Comparison of ENCODE assay signal across 14 mouse cellular contexts in the genomic region with DNA sequence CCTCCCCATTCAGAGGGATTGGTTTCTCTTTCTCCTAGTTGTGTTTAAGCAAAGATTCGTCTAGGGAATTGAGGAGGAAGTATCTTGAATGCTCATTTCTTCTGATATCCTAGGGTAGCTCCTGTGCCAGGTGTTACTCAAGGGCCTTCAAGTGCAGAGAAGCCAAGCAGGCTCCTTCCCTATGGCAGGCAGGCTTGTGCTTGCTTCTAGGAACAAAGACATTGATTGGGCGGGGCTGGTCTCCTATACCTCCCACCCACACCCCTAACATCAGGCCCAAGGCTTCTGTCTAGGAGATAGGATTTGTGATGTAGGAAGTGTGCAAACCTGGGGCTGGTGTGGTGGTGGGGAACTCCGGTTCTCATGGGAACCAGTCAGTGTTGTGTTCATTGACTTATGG. TPM values are rescaled to one million over a fixed set of nuclear protein-coding genes. Genes with fewer than 3 reads are reported as not detected.
A peak's percentile ranks its signal among the peaks of the same experiment; 100 is the strongest.
DNase-seq lines count a peak whose midpoint lies in the region; ATAC-seq and TF ChIP-seq lines count a peak whose summit lies in the region.
"Had no signal": no experiment of that assay in that cellular context is flagged by ENCODE, and none has a peak within 500 bp of the region (broad histone marks: within the 10 kb centered on the region; RNA-seq: fewer than 3 reads in every experiment).

No protein-coding gene starts in this region.

- no peak for ATAC-seq in lung, embryonic 14.5 days (ENCODE audit: insufficient read depth)
- ATAC-seq in G1E (ENCODE audit: extremely low read depth, insufficient number of reproducible peaks, low FRiP score, poor library complexity, severe bottlenecking) = no peak
- ATAC-seq in liver, postnatal 0 days = no peak
- ATAC-seq: midbrain, embryonic 15.5 days had no signal

- no peaks in the 10 kb centered on the region for H3K27me3 ChIP-seq in lung, embryonic 14.5 days (ENCODE audit: insufficient read depth, low read length)
- no peaks in the 10 kb centered on the region for H3K27me3 ChIP-seq in G1E (ENCODE audit: insufficient read depth, low read length)
- H3K27me3 ChIP-seq in liver, postnatal 0 days (ENCODE audit: insufficient read depth, low read length) = no peaks in the 10 kb centered on the region
- H3K27me3 ChIP-seq: hindbrain, embryonic 15.5 days; midbrain, embryonic 15.5 days had no signal

- no peak for TF ChIP-seq EP300 in liver, postnatal 0 days (IDR thresholded peaks at IDR 0.05; ENCODE audit: low read depth)

- H3K36me3 ChIP-seq in lung, embryonic 14.5 days (ENCODE audit: insufficient read depth) = peaks cover 6% of the 10 kb centered on the region; the same call in 1 of the 2 replicates
- peaks cover 49% of the 10 kb centered on the region for H3K36me3 ChIP-seq in G1E (replicated peaks)
- peaks cover 20% of the 10 kb centered on the region for H3K36me3 ChIP-seq in liver, postnatal 0 days (replicated peaks; ENCODE audit: insufficient read depth, low read length)
- H3K36me3 ChIP-seq: midbrain, embryonic 15.5 days had no signal

- no peaks in the 10 kb centered on the region for H3K9me3 ChIP-seq in lung, embryonic 14.5 days (ENCODE audit: low read depth, low read length)
- no peaks in the 10 kb centered on the region for H3K9me3 ChIP-seq in G1E (replicated peaks)
- no peaks in the 10 kb centered on the region for H3K9me3 ChIP-seq in liver, postnatal 0 days (ENCODE audit: low read length)
- H3K9me3 ChIP-seq: heart, embryonic 10.5 days; hindbrain, embryonic 15.5 days; midbrain, embryonic 15.5 days had no signal

- TF ChIP-seq CTCF in lung, embryonic 14.5 days (IDR thresholded peaks at IDR 0.05; ENCODE audit: low read depth) = no peak
- no peak for TF ChIP-seq CTCF in G1E (IDR thresholded peaks at IDR 0.05; ENCODE audit: low read depth, low read length)
- no peak for TF ChIP-seq CTCF in liver, postnatal 0 days (IDR thresholded peaks at IDR 0.05; ENCODE audit: low read depth)

- no peak for DNase-seq in lung, embryonic 14.5 days
- DNase-seq in lung, postnatal 14 days = no peak
- no peak for DNase-seq in G1E (ENCODE audit: low spot score)
- DNase-seq in fat pad, adult 2 months (ENCODE audit: extremely low read depth, low read depth, low spot score) = peak; percentile 67
- DNase-seq in liver, postnatal 0 days = no peak
- DNase-seq in adrenal gland, postnatal 10 days = no peak
- no peak for DNase-seq in B cell, adult 2 months
- DNase-seq in cerebellum, adult 9-10 months = no peak
- DNase-seq: cerebellum, postnatal 25 days; kidney, postnatal 25 days had no signal

- 84% methylated on average over 3 of the region's 3 CpGs for WGBS in lung, embryonic 14.5 days
- WGBS in liver, postnatal 0 days (ENCODE audit: insufficient replicate concordance) = 61% methylated on average over 3 of the region's 3 CpGs

- peak overlapping the region; percentile 15; the same call in 1 of the 2 replicates for H3K4me2 ChIP-seq in lung, embryonic 14.5 days
- peak overlapping the region; percentile 40 for H3K4me2 ChIP-seq in liver, postnatal 0 days (ENCODE audit: low read depth, low read length)
- H3K4me2 ChIP-seq: hindbrain, embryonic 15.5 days; midbrain, embryonic 15.5 days had no signal

- 0 out of 2 replicates have a peak, but pooled peaks cover 3% of the 10 kb centered on the region for H3K4me1 ChIP-seq in lung, embryonic 14.5 days (ENCODE audit: insufficient read depth)
- H3K4me1 ChIP-seq in G1E (ENCODE audit: insufficient read depth, low read depth, low read length) = peaks cover 64% of the 10 kb centered on the region
- peaks cover 16% of the 10 kb centered on the region for H3K4me1 ChIP-seq in liver, postnatal 0 days (ENCODE audit: insufficient read depth)

- no peak overlapping the region for H3K9ac ChIP-seq in lung, embryonic 14.5 days
- H3K9ac ChIP-seq in liver, postnatal 0 days (replicated peaks) = no peak overlapping the region
- H3K9ac ChIP-seq: hindbrain, embryonic 15.5 days; midbrain, embryonic 15.5 days had no signal

- H3K4me3 ChIP-seq in lung, embryonic 14.5 days (ENCODE audit: low read depth, low read length) = peak overlapping the region; percentile 4; the same call in 1 of the 2 replicates
- H3K4me3 ChIP-seq in G1E (ENCODE audit: low read depth, low read length) = peak overlapping the region; percentile 68
- H3K4me3 ChIP-seq in liver, postnatal 0 days (ENCODE audit: low read depth, low read length) = no peak overlapping the region
- H3K4me3 ChIP-seq: hindbrain, embryonic 15.5 days; midbrain, embryonic 15.5 days had no signal

- no peak overlapping the region for H3K27ac ChIP-seq in lung, embryonic 14.5 days (ENCODE audit: low read depth)
- H3K27ac ChIP-seq in liver, postnatal 0 days (ENCODE audit: low read depth) = no peak overlapping the region
- H3K27ac ChIP-seq: heart, embryonic 10.5 days; hindbrain, embryonic 15.5 days; midbrain, embryonic 15.5 days had no signal

RNA-seq across cellular contexts. Expression of a gene that starts 10.4 kb away (rescaled TPM):
- polyA plus RNA-seq in lung, embryonic 14.5 days (2014; fragmentation: Nextera tagmentation; extraction: Ambion mirVana) = 24.8 and 28.4 TPM in 2 replicates
- total RNA-seq in G1E (2014; fragmentation: Nextera tagmentation) (29.0 and 41.0 TPM in 2 replicates), G1E (2017) (10.2 and 10.5 TPM in 2 replicates)
- polyA plus RNA-seq in G1E (2012) = 10.5 and 11.2 TPM in 2 replicates
- polyA plus RNA-seq in liver, postnatal 0 days (2015; fragmentation: Nextera tagmentation; extraction: Ambion mirVana) = 17.9 and 18.4 TPM in 2 replicates
- 10 to 100 TPM; 42.0 to 45.9 TPM for total RNA-seq in adrenal gland, postnatal 10 days (2021)

RNA-seq across cellular contexts. Expression of a gene that starts 10.7 kb away (rescaled TPM):
- polyA plus RNA-seq in lung, embryonic 14.5 days (2014; fragmentation: Nextera tagmentation; extraction: Ambion mirVana) = 148 and 164 TPM in 2 replicates
- 32.6 TPM in 2 replicates for total RNA-seq in G1E (2014; fragmentation: Nextera tagmentation)
- total RNA-seq in G1E (2017) = 81.5 and 96.9 TPM in 2 replicates
- polyA plus RNA-seq in G1E (2012) = 2.2 and 5.8 TPM in 2 replicates
- polyA plus RNA-seq in liver, postnatal 0 days (2015; fragmentation: Nextera tagmentation; extraction: Ambion mirVana) = 194 and 203 TPM in 2 replicates
- 100 to 1,000 TPM; 600 to 610 TPM for total RNA-seq in adrenal gland, postnatal 10 days (2021)

RNA-seq across cellular contexts. Expression of a gene that starts 11.3 kb away (rescaled TPM):
- 21.3 and 24.8 TPM in 2 replicates for polyA plus RNA-seq in lung, embryonic 14.5 days (2014; fragmentation: Nextera tagmentation; extraction: Ambion mirVana)
- total RNA-seq in G1E (2014; fragmentation: Nextera tagmentation) (9.4 and 10.5 TPM in 2 replicates), G1E (2017) (11.4 and 11.7 TPM in 2 replicates)
- polyA plus RNA-seq in G1E (2012) = 3.0 and 6.0 TPM in 2 replicates
- 14.0 and 17.5 TPM in 2 replicates for polyA plus RNA-seq in liver, postnatal 0 days (2015; fragmentation: Nextera tagmentation; extraction: Ambion mirVana)
- 10 to 100 TPM; 21.2 to 25.1 TPM for total RNA-seq in adrenal gland, postnatal 10 days (2021)

RNA-seq across cellular contexts. Expression of a gene that starts 24.7 kb away (rescaled TPM):
- 10.5 and 16.5 TPM in 2 replicates for polyA plus RNA-seq in lung, embryonic 14.5 days (2014; fragmentation: Nextera tagmentation; extraction: Ambion mirVana)
- total RNA-seq in G1E (2014; fragmentation: Nextera tagmentation) (6.7 TPM in 1 of 2 replicates, not detected in the other), G1E (2017) (16.0 and 17.4 TPM in 2 replicates)
- 17.4 and 18.2 TPM in 2 replicates for polyA plus RNA-seq in G1E (2012)
- 75.8 and 88.9 TPM in 2 replicates for polyA plus RNA-seq in liver, postnatal 0 days (2015; fragmentation: Nextera tagmentation; extraction: Ambion mirVana)
- 10 to 100 TPM; 82.5 to 99.0 TPM for total RNA-seq in adrenal gland, postnatal 10 days (2021)

RNA-seq across cellular contexts. Expression of a gene that starts 27.7 kb away (rescaled TPM):
- polyA plus RNA-seq in lung, embryonic 14.5 days (2014; fragmentation: Nextera tagmentation; extraction: Ambion mirVana) = 0.12 and 0.20 TPM in 2 replicates
- total RNA-seq in G1E (2014; fragmentation: Nextera tagmentation) (not detected in 2 replicates), G1E (2017) (0.11 TPM in 1 of 2 replicates, not detected in the other)
- polyA plus RNA-seq in G1E (2012) = not detected in 2 replicates
- 0.08 TPM in 2 replicates for polyA plus RNA-seq in liver, postnatal 0 days (2015; fragmentation: Nextera tagmentation; extraction: Ambion mirVana)
- 1 to 10 TPM; 1.7 to 2.0 TPM for total RNA-seq in adrenal gland, postnatal 10 days (2021)
- total RNA-seq: neutrophil, adult 5-6 weeks had no signal

Comparison
In these comparisons a context has a peak if more than half of its experiments do, and no peak if none do; other contexts are left out.
1. RNA of a gene that starts 10.7 kb away (polyA plus RNA-seq): 194 to 203 TPM in liver, postnatal 0 days and 148 to 164 TPM in lung, embryonic 14.5 days; 2.2 to 5.8 TPM in G1E; every median in the first group is over 10 times any median in the second.